Mouse (Mus musculus) ovary, postnatal 36 days (tissue): Measurements from ENCODE around the gene Rin1.
"Not testable (repeated sequence)": the region's sequence is repeated elsewhere in the genome, so short reads cannot be mapped to it uniquely, and the experiment has no call there.

Experiments
- DNase-seq: peaks from one replicate; pipeline ENCODE4 v3.0.0; 2022; ENCODE audit warnings: low spot score, mixed read lengths

Rin1 gene

DNA sequence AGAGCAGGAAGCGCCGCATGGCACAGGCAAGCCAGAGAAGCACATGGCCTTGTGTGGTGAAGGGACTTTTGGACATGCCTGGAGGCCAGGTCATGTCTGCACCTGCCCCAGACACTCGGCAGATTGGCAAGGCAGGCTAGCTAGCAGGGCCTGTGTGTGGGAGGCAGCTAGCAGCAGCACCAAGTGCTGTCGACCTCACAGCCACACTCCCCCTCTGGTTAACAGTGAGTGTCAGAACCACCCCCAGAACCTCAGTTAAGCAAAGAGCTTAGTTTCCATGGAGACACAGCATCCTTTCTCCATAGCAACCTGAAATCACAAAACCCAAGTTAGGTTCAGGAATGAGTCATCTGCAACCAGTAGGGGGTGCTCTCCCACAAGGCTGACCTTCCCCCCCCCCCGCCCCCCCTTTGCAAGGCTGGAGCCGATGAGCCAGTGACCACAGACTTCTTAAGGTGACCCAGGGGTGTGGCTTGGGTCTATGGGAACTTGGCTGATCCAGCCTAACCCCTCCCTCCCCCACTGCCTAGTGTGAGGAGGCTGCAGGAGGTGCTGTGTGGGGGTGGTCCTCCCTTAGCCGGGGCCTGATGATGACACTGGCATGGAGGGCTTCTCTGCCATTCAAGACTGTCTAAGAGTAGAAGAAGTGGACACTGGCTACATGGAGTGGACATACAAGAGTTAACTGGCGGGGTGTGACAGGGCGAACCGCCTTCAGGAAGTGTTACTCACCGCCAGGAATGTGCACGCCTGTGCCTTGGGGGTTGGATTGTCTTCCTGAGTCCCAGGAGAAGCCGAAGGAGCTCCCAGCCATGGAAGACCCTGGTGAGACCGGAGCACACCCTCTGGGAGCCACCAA lies at the start of gene Rin1:
Gene Rin1, plus strand, starts transcription at position 435 of the 859 bp plus-strand sequence.
- DNase-seq, result no peak

- DNase-seq, result peak; percentile 76
Measured at GRCm38 (mm10) chr19:5001666-5002406, 48.4 kb upstream of the Rin1 start.

DNA sequence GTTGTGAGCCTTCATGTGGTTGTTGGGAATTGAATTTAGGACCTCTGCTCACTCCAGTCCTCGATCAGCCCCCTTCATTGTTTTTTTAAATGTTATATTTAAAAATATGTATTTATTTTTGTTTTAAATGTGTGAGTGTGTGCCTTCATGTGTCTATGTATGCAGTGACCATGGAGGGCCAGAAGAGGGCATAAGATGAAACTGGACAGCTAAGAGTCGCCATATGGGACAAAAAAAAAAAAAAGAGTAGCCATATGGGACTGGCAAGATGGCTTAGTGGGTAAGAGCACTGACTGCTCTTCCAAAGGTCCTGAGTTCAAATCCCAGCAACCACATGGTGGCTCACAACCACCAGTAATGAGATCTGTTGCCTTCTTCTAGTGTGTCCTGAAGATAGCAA lies 46.6 kb upstream of the Rin1 start:
- not testable (repeated sequence) for DNase-seq

- no peak for DNase-seq
Measured at GRCm38 (mm10) chr19:5004925-5005324, 45.4 kb upstream of the Rin1 start.

DNA sequence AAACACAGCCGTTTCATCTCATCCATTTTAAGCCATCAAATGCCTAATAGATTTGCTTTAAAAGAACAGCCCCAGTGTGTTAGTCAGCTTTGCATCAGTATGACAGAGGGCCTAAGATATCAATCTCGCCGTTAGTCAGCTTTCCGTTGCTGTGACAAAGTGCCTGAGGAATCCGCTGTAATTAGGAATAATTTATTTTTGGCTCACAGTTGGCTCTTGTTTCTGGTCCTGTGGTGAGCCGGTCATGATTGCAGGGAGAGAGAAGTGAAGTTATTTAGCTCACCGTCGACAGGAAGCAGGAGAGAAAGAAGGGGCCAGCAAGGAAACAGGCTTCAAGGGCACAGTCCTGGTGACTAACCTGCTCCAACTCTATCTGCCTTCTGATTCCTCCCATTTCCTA lies 37.1 kb upstream of the Rin1 start:
- no peak for DNase-seq

- peak; percentile 24 for DNase-seq
Measured at GRCm38 (mm10) chr19:5014961-5015398, 35.3 kb upstream of the Rin1 start.

DNA sequence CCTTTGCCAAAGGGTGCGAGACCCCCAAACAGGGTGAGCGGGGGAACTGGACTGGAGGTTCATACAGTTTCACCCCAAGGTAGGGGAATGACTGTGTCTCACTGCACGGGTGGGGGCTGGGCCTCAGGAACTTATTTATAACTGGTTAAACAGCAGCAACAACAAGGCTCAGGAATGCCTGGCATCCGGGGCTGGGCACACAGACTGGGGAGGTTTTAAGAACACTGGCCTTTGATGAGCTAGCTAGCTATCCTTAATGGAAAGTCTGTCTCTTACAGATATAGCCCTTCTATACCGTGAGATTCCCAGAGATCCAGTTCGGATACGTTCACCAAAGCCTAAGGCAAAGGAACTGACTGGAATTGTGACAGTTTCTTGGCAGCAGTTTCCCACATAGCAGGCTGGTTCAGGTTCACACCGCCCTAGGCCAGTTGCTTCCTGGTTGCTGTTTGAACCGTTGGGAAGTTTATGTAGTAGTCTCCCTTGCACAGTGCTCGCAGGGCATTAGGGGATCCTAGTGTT lies 34.0 kb upstream of the Rin1 start:
- no peak for DNase-seq

DNA sequence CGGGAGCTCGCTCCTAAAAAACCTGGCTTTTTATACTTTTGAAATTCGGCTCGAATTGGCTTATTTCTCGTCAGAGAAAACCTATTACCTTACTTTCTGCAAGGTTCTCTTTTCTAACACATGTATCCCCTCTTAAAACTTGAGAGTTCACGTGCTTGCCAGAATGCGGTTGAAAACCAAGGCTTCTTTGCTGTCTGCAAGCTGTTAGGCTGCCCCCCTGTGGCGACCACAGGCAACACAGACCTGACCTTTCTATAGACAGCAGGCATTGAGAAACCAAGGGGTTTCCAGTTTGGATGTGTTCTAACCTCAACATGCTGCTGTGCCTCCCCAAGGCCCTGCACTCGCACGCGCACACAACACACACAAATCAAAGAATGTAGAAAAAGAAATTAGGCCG lies 33.5 kb upstream of the Rin1 start:
- DNase-seq, result peak; percentile 65

DNA sequence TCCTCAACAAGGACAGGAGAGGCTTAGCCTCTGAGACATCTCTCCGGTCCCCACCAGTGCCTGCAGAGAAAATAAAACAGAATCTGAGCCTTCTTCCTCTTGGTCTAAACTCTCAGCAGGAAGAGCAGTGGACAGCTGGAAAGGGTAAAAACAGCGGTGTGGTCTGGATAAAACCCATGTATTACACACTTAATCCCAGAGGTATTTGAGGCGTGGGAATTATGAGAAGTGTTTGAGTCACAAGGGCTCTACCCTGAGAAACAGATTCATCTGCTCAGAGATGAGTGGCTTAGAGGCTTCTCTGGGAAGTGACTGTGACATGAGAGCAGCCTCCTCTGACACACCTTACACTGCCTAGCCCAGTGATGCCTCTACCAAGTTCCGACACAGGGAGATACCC lies 32.7 kb upstream of the Rin1 start:
- DNase-seq, result no peak

DNA sequence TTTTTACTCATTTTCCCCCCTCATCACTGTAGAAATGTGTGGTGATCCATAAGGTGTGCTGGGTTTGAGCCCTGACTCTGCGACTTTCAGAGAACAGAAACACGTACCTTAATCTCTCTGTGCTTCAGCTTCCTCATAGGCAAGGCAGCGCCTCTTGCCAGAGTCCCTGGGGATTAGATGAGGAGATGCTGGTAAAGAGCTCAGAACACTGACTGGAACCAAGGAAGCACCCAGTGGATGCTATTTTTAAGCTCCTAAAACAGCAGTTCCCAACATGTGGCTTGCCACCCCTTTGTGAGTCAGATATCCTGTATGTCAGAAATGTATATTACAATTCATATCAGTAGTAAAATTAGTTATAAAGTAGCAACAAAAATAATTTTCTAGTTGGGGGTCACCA lies 32.1 kb upstream of the Rin1 start:
- no peak for DNase-seq

DNA sequence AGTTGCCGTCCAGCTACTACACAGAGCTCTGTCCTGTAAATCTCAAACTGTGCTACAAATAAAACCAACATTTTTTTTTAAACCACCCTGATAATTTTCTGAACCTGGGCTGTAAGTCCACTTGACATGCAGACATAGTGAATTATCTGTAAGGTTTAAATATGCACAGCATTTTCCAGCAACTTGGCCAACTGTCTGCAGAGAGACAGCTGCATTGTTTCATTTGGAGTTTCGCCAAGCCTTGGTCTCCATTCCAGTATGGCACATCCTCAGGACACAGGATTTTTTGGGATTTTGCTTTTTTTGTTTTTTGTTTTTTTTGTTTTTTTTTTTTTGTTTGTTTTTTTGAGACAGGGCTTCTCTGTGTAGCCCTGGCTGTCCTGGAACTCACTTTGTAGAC lies 28.9 kb upstream of the Rin1 start:
- no peak for DNase-seq

DNA sequence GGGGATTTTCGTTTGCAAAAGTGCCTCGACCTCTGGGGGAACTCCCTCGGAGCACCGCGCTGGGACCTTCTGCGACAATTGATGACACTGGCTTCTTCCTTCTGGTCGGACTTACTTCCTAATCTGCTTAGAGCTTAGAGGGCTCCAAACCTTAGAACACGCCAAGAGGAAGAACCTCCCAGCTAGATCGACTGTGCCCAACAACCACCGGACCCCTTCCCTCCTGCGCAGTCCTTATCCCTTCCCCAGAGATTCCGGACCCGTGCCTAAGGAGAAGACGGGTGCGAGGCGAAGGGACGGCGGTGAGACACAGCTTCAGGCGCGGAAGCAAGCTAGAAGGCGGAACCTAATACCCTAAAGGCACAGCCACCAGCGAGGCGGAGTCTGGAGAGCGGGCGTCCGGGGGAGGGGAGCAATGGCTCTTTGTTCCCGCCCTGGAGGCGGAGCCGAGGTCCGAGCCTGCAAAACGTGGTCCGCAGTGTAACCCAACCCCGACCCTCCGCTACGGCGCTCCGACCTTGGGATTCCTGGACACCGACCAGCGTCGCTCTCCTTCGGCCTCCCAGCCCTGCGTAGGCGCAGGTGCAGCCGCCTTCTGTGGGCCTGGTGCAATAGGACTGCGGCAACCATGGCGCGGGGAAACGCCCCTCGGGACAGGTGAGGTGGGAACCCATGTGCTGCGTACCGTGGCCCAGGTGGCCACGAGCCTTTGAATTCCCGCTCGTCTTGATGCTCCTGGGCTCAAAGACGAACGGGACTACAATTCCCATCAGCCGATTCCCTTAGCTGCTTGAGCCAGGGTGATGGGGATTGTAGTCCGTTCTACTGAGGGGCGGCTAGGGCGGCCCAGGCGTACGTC lies 26.4 kb upstream of the Rin1 start, which contains the start of gene Slc29a2:
Gene Slc29a2, plus strand, starts transcription at position 240 of the 859 bp plus-strand sequence.
- peak; percentile 96 for DNase-seq

GRCm38 (mm10) chr19:5026111-5026510 lies 24.2 kb upstream of the Rin1 start:
- DNase-seq, result no peak

DNA sequence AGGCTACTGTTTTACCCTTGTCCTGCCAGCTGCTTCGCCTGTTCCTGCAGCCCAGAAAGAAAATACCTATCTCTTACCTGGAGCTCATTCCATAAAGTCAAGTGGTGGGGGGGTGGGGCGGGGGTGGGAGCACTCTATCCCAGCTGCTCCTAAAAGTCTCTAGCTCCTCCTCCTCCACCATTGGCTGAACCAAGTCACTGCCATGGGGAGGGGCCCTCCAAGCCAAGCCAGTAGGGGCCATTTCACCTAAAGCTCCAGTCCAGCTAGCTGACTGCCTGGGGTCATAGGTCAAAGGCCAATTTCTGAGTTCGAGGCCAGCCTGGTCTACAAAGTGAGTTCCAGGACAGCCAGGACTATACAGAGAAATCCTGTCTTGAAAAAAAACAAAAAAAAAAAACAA lies 17.6 kb upstream of the Rin1 start:
- DNase-seq, result no peak

GRCm38 (mm10) chr19:5036577-5036976 lies 13.7 kb upstream of the Rin1 start:
- DNase-seq, result no peak

- DNase-seq, result peak; percentile 77
Measured at GRCm38 (mm10) chr19:5037678-5038571, 12.4 kb upstream of the Rin1 start.

DNA sequence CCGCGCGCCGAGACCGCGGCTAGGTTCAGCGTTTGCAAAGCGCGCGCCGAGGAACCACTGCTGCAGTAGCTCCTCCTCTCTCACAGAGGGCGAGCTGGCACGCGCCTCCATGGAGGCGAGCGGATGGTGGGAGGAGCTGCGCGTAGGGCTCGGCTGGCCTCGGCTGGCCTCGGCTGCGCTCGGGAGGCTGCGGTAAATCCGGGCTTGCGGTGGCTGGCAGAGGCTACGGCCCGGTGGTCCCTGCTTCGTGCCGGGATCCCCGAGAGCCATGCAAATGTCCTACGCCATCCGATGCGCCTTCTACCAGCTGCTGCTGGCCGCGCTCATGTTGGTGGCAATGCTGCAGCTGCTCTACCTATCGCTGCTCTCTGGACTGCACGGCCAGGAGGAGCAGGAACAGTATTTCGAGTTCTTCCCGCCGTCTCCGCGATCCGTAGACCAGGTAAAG lies 11.5 kb upstream of the Rin1 start, which contains the start of the genes B4gat1 and AC124502.3:
Gene B4gat1, plus strand, starts transcription at position 118 of the 448 bp plus-strand sequence.
Gene AC124502.3, plus strand, starts transcription at position 183 of the 448 bp plus-strand sequence.
- DNase-seq, result peak; percentile 89

GRCm38 (mm10) chr19:5039301-5040114 lies 10.8 kb upstream of the Rin1 start:
- DNase-seq, result peak; percentile 41

GRCm38 (mm10) chr19:5040862-5041523 lies 9.3 kb upstream of the Rin1 start, which contains the start of gene Brms1:
Brms1 (plus strand) TSS chr19:5041354.
- DNase-seq, result peak; percentile 89
